Mouse (Mus musculus): Measurements from ENCODE around the gene Cflar. TPM values are rescaled to one million over a fixed set of nuclear protein-coding genes. Genes with fewer than 3 reads are reported as not detected.
"Not testable (repeated sequence)": the region's sequence is repeated elsewhere in the genome, so short reads cannot be mapped to it uniquely, and the experiment has no call there.

Cflar gene
- polyA plus RNA-seq, 1 experiment from 2014 or later = 25.6 TPM

DNA sequence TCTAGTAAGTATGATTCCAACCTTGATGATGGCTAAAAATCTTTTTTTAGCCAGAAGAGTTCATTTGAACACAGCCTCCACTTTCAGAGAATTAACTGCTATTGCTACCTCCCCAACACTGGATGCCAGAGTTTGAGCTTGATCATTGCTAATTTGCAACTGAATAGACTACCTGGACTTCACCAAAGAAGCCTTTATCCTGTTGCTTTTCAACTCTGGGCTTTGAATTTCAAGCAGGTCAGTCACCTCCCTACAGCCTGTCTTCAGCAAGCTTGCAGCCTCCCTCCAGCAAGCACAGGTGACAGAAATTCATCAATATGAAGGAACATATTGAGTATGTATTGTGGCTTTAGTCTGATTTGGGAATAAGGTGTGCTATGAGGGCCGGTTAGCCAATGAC is 21.9 kb upstream of the Cflar start:
- Histone ChIP-seq H3K4me3 (ENCODE audit: low read depth, low read length) (no peak overlapping the region), H3K9me3 (ENCODE audit: control insufficient read depth, low read length) (no peaks in the 10 kb centered on the region), H3K36me3 (ENCODE audit: control insufficient read depth, insufficient read depth, low read length) (no peaks in the 10 kb centered on the region), H3K4me2 (ENCODE audit: low read depth, severe bottlenecking) (no peak overlapping the region), H3K4me1 (ENCODE audit: control insufficient read depth, insufficient read depth, low read length) (no peaks in the 10 kb centered on the region), H3K9ac (ENCODE audit: low read length) (no peak overlapping the region), H3K27ac (replicated peaks; ENCODE audit: low read depth, low read length) (no peak overlapping the region), H3K27me3 (ENCODE audit: control insufficient read depth, insufficient read depth, low read length) (no peaks in the 10 kb centered on the region)
- 85% methylated on average over 1 of the region's 1 CpGs for WGBS
- ATAC-seq (ENCODE audit: insufficient number of reproducible peaks, low FRiP score, low TSS enrichment, low read depth) = no peak
- no peak for DNase-seq (ENCODE audit: low spot score)

DNA sequence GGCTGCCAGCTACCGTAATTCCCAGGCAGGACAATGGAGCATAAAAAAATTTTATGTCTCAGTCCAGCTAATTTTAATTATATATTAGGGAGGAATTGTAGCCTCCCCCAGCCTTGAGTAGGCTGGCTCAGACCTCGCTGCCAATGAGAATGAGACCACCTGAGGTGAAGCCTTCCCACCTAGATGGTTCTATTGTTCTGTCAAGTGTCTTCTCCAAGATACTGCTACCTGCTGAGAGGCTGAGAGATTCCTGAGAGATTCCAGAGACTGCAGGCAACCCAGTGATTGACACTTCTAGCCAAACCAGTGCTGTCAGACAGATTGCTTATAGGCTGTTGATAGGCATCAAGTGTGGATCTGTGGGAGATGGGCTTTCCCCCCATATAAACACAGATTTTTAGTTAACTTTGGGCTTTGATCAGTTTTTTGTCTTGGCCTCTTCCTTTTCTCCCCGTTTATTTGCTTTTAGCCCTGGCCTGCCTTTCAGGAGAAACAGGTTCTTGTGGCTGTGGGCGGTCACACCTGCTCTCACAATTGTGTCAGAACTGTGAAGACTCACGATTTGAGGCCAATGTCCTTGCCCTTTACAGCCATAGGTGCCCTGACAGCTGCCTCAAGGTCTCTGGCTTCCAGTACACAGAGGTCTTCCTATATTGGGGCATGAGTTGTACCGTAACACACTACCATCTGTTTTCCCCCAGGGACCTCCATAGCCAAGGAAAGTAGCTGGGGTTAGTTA is 21.1 kb upstream of the Cflar start:
- DNase-seq (ENCODE audit: low spot score) (no peak), ATAC-seq (ENCODE audit: insufficient number of reproducible peaks, low FRiP score, low TSS enrichment, low read depth) (no peak)
- H3K9ac ChIP-seq (ENCODE audit: low read length) = no peak overlapping the region
- no peaks in the 10 kb centered on the region for H3K36me3 ChIP-seq (ENCODE audit: control insufficient read depth, insufficient read depth, low read length)
- H3K9me3 ChIP-seq (ENCODE audit: control insufficient read depth, low read length) = no peaks in the 10 kb centered on the region
- 64% methylated on average over 6 of the region's 6 CpGs for WGBS
- H3K27me3 ChIP-seq (ENCODE audit: control insufficient read depth, insufficient read depth, low read length) = no peaks in the 10 kb centered on the region
- H3K27ac ChIP-seq (replicated peaks; ENCODE audit: low read depth, low read length) = no peak overlapping the region
- H3K4me2 ChIP-seq (ENCODE audit: low read depth, severe bottlenecking) = no peak overlapping the region
- no peaks in the 10 kb centered on the region for H3K4me1 ChIP-seq (ENCODE audit: control insufficient read depth, insufficient read depth, low read length)
- H3K4me3 ChIP-seq (ENCODE audit: low read depth, low read length) = no peak overlapping the region

DNA sequence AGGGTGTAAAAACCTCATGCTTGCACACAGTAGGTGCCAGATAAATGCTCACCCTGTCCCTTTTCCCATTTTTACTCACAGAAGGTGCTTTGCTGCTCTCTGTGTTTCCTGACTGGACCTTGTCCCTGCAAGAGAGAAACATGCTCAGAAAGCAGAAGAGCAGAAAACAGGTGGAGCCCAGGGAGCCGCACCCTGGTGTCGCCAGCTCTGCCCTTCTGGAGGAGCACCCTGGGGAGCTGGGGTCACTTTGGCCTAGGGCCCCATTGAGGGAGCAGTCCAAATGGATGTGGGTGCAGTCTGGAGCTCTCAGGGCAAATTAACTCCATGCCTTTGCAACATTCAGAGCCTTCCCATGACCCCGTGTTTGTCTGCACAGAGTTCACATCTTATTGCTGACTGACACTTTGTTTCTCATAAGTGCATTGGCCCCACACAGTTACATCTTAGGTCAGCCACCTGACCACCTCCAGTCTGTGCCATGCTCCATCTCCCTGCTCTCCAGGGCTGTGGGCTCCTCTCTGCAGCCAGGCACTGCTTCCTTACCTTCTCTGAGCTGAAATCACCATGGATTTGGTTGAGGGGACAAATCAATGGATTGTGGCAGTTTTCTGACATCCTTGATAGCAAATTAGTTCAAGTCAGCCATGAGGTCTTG is 20.3 kb upstream of the Cflar start:
- not testable (repeated sequence) for H3K27ac ChIP-seq (replicated peaks; ENCODE audit: low read depth, low read length); H3K9me3 ChIP-seq (ENCODE audit: control insufficient read depth, low read length); ATAC-seq (ENCODE audit: insufficient number of reproducible peaks, low FRiP score, low TSS enrichment, low read depth); H3K4me1 ChIP-seq (ENCODE audit: control insufficient read depth, insufficient read depth, low read length); H3K9ac ChIP-seq (ENCODE audit: low read length); DNase-seq (ENCODE audit: low spot score); H3K27me3 ChIP-seq (ENCODE audit: control insufficient read depth, insufficient read depth, low read length); H3K4me3 ChIP-seq (ENCODE audit: low read depth, low read length); H3K4me2 ChIP-seq (ENCODE audit: low read depth, severe bottlenecking); H3K36me3 ChIP-seq (ENCODE audit: control insufficient read depth, insufficient read depth, low read length)
- 73% methylated on average over 2 of the region's 3 CpGs for WGBS

DNA sequence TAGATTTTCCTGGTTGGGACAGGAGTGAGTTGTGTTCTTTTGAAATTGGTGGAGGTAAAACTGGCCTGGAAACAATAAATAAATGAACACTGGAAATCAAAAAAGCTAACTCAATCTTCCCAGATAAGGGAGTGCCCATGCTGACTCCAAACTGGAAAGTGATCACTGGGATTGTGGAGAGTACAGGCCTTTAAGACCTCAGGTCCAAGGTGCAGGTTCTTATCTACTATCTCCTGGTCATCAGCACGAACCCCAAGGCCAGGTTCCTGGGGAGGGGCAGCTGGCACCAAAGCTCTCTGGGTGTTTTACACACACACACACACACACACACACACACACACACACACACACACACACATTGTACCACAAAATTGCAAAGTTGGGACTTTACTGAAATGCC is 19.6 kb upstream of the Cflar start:
- not testable (repeated sequence) for ATAC-seq (ENCODE audit: insufficient number of reproducible peaks, low FRiP score, low TSS enrichment, low read depth); H3K27ac ChIP-seq (replicated peaks; ENCODE audit: low read depth, low read length); H3K9ac ChIP-seq (ENCODE audit: low read length); H3K9me3 ChIP-seq (ENCODE audit: control insufficient read depth, low read length); H3K4me3 ChIP-seq (ENCODE audit: low read depth, low read length); H3K4me2 ChIP-seq (ENCODE audit: low read depth, severe bottlenecking); H3K4me1 ChIP-seq (ENCODE audit: control insufficient read depth, insufficient read depth, low read length); DNase-seq (ENCODE audit: low spot score); H3K36me3 ChIP-seq (ENCODE audit: control insufficient read depth, insufficient read depth, low read length); H3K27me3 ChIP-seq (ENCODE audit: control insufficient read depth, insufficient read depth, low read length)
- 60% methylated on average over 1 of the region's 1 CpGs for WGBS

DNA sequence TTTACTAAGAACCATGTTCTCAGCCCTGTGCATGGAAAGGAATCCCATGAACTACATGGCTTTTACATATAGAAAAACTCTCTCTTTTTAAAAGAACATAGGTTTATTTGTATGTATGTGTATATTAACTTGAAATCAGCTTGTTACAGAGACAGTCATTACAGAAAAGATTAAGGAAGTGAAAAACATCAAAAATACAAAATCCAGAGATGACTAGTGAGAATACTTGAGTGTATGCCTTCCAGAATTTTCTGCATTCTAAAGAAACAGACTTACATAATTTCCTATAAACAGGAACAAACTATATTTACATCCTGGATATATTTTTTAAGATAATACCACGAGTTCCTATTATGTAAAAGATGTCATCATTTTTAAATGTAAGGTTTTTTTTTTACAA is 17.6 kb upstream of the Cflar start:
- Histone ChIP-seq H3K27me3 (ENCODE audit: control insufficient read depth, insufficient read depth, low read length) (no peaks in the 10 kb centered on the region), H3K4me1 (ENCODE audit: control insufficient read depth, insufficient read depth, low read length) (no peaks in the 10 kb centered on the region), H3K27ac (replicated peaks; ENCODE audit: low read depth, low read length) (no peak overlapping the region), H3K36me3 (ENCODE audit: control insufficient read depth, insufficient read depth, low read length) (no peaks in the 10 kb centered on the region), H3K4me3 (ENCODE audit: low read depth, low read length) (no peak overlapping the region), H3K4me2 (ENCODE audit: low read depth, severe bottlenecking) (no peak overlapping the region), H3K9ac (ENCODE audit: low read length) (no peak overlapping the region), H3K9me3 (ENCODE audit: control insufficient read depth, low read length) (no peaks in the 10 kb centered on the region)
- WGBS = 81% methylated on average over 1 of the region's 1 CpGs
- ATAC-seq (ENCODE audit: insufficient number of reproducible peaks, low FRiP score, low TSS enrichment, low read depth) (no peak), DNase-seq (ENCODE audit: low spot score) (no peak)

DNA sequence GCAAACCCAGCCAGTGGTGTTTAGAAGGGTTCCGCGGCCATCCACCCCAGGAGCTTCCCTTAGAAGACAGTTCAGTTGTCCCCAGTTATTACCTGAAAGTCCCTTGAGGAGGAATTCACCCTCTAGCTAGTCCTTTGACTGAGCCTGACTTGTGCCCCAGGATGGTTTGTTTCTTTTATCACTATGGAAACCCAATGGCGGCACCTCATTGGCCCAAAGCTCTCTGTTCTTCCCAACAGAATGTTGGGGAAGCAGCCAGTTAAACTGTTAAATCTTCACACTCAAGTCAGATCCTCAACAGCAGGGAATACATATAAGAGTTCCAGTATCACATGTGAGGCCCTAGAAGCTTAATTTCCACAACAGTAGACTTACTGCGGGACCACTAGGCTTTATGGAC is 15.5 kb upstream of the Cflar start, which contains the start of gene Als2cr12:
Gene Als2cr12, minus strand, starts transcription at position 180 of the 400 bp plus-strand sequence.
- not testable (repeated sequence) for DNase-seq (ENCODE audit: low spot score); H3K9me3 ChIP-seq (ENCODE audit: control insufficient read depth, low read length); H3K4me1 ChIP-seq (ENCODE audit: control insufficient read depth, insufficient read depth, low read length); H3K4me2 ChIP-seq (ENCODE audit: low read depth, severe bottlenecking); H3K4me3 ChIP-seq (ENCODE audit: low read depth, low read length); H3K27ac ChIP-seq (replicated peaks; ENCODE audit: low read depth, low read length); H3K27me3 ChIP-seq (ENCODE audit: control insufficient read depth, insufficient read depth, low read length); H3K9ac ChIP-seq (ENCODE audit: low read length); H3K36me3 ChIP-seq (ENCODE audit: control insufficient read depth, insufficient read depth, low read length); ATAC-seq (ENCODE audit: insufficient number of reproducible peaks, low FRiP score, low TSS enrichment, low read depth)
- WGBS = 93% methylated on average over 4 of the region's 4 CpGs

DNA sequence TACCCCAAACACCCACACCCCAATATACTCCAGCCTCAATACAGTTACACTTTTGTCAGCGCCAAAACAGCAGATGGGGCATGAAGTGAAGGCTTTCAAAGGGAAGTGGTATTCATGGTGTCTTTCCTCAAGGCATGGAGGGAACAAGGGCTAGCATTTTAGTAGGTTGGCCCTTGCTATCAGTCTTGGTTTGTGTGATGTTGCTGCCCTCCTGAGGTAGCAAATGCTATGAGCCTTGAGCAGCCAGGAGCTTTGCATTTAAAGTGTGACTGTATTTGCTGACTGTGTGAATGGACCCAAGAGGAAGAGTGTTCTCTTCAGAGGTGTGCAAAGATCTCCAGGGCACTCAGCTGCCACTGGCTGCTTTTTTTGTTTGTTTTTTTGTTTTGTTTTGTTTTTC is 13.7 kb upstream of the Cflar start:
- not testable (repeated sequence) for H3K9me3 ChIP-seq (ENCODE audit: control insufficient read depth, low read length); H3K9ac ChIP-seq (ENCODE audit: low read length); H3K4me1 ChIP-seq (ENCODE audit: control insufficient read depth, insufficient read depth, low read length); H3K36me3 ChIP-seq (ENCODE audit: control insufficient read depth, insufficient read depth, low read length); H3K4me2 ChIP-seq (ENCODE audit: low read depth, severe bottlenecking); H3K27me3 ChIP-seq (ENCODE audit: control insufficient read depth, insufficient read depth, low read length); H3K4me3 ChIP-seq (ENCODE audit: low read depth, low read length); DNase-seq (ENCODE audit: low spot score); H3K27ac ChIP-seq (replicated peaks; ENCODE audit: low read depth, low read length); ATAC-seq (ENCODE audit: insufficient number of reproducible peaks, low FRiP score, low TSS enrichment, low read depth)
- WGBS = 52% methylated on average over 1 of the region's 1 CpGs

DNA sequence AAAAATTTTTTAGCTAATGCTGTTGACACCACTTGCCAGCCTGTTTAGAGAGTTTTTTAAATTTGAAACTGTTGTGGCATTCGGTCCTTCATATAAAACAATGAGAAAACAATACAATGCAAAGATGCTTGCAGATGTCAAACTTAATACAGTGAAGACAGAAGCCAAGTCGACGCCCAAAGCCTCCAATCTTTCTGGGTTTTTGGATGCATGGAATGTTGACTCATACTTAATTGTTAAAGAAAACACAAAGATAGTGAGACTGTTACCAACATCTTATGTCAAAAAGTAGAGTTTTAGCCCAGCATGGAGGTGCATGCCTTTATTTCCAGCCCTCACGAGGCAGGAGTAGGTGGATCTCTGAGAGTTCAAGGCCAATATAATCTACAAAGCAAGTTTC is 12.5 kb upstream of the Cflar start:
- no peak overlapping the region for H3K9ac ChIP-seq (ENCODE audit: low read length)
- H3K9me3 ChIP-seq (ENCODE audit: control insufficient read depth, low read length) = no peaks in the 10 kb centered on the region
- H3K36me3 ChIP-seq (ENCODE audit: control insufficient read depth, insufficient read depth, low read length) = no peaks in the 10 kb centered on the region
- no peak overlapping the region for H3K27ac ChIP-seq (replicated peaks; ENCODE audit: low read depth, low read length)
- no peak overlapping the region for H3K4me2 ChIP-seq (ENCODE audit: low read depth, severe bottlenecking)
- H3K4me1 ChIP-seq (ENCODE audit: control insufficient read depth, insufficient read depth, low read length) = no peaks in the 10 kb centered on the region
- 88% methylated on average over 4 of the region's 4 CpGs for WGBS
- H3K4me3 ChIP-seq (ENCODE audit: low read depth, low read length) = no peak overlapping the region
- no peak for DNase-seq (ENCODE audit: low spot score)
- no peak for ATAC-seq (ENCODE audit: insufficient number of reproducible peaks, low FRiP score, low TSS enrichment, low read depth)
- H3K27me3 ChIP-seq (ENCODE audit: control insufficient read depth, insufficient read depth, low read length) = no peaks in the 10 kb centered on the region

All from limb, embryonic 11.5 days (tissue).